17 mouse cellular contexts compared by ENCODE assay signal in genomic region chr11:45012081-45012480, GRCm38 (mm10).
"Had no signal": no experiment of that assay in that cellular context is flagged by ENCODE, and none has a peak within 500 bp of the region (broad histone marks: within the 10 kb centered on the region; RNA-seq: fewer than 3 reads in every experiment).

No protein-coding gene starts in this region.

- H3K9me3 ChIP-seq: midbrain, embryonic 12.5 days; neural tube, embryonic 15.5 days; stomach, embryonic 15.5 days had no signal

- ATAC-seq: midbrain, embryonic 16.5 days had no signal

- H3K9ac ChIP-seq: lung, embryonic 14.5 days; midbrain, embryonic 12.5 days; neural tube, embryonic 13.5 days; neural tube, embryonic 15.5 days; stomach, embryonic 15.5 days had no signal

- H3K4me2 ChIP-seq: lung, embryonic 14.5 days; midbrain, embryonic 12.5 days; neural tube, embryonic 13.5 days; neural tube, embryonic 15.5 days; stomach, embryonic 15.5 days had no signal

- H3K27me3 ChIP-seq: midbrain, embryonic 12.5 days; neural tube, embryonic 13.5 days; neural tube, embryonic 15.5 days had no signal

- H3K27ac ChIP-seq: midbrain, embryonic 10.5 days; midbrain, embryonic 12.5 days; neural tube, embryonic 13.5 days; neural tube, embryonic 15.5 days; stomach, embryonic 15.5 days; stomach, postnatal 0 days had no signal

- H3K36me3 ChIP-seq: midbrain, embryonic 10.5 days; midbrain, embryonic 12.5 days; neural tube, embryonic 13.5 days; neural tube, embryonic 15.5 days; stomach, embryonic 15.5 days had no signal

- H3K4me3 ChIP-seq: midbrain, embryonic 10.5 days; midbrain, embryonic 12.5 days; myocyte; neural tube, embryonic 13.5 days; neural tube, embryonic 15.5 days; stomach, embryonic 15.5 days had no signal

- DNase-seq: lung, adult 18-20 months; lung, embryonic 14.5 days; lung, postnatal 10 days; lung, postnatal 4 days; midbrain, embryonic 14.5 days; right cerebral cortex, postnatal 14 days; thymus, adult 2 months; thymus, postnatal 25 days; thymus, postnatal 4 days had no signal
